Mouse (Mus musculus) forebrain, embryonic 15.5 days (tissue): ENCODE data around the gene Gstm1. TPM values are rescaled to one million over a fixed set of nuclear protein-coding genes. Genes with fewer than 3 reads are reported as not detected.
A peak's percentile ranks its signal among the peaks of the same experiment; 100 is the strongest.
"Not testable (repeated sequence)": the region's sequence is repeated elsewhere in the genome, so short reads cannot be mapped to it uniquely, and the experiment has no call there.

Experiments
- ATAC-seq: fragments of 200-750 bp; cut with Nextera tagmentation; replicated peaks from 2 replicates; pipeline ENCODE4 v1.8.0; 2017; ENCODE audit warnings: mild to moderate bottlenecking, moderate TSS enrichment, moderate library complexity
- H3K27ac ChIP-seq: fragments of 300-500 bp; sonication (generic); replicated peaks from 2 replicates; pipeline ENCODE4 v1.5.1; 2015; ENCODE audit warnings: mild to moderate bottlenecking, inconsistent platforms
- H3K27me3 ChIP-seq: fragments of 300-500 bp; sonication (generic); 2 replicates; pipeline ENCODE4 v1.6.1; 2015; ENCODE audit warnings: inconsistent platforms
- H3K36me3 ChIP-seq: fragments of 300-500 bp; sonication (generic); 2 replicates; pipeline ENCODE4 v1.6.1; 2015; ENCODE audit warnings: mild to moderate bottlenecking, inconsistent platforms
- H3K4me1 ChIP-seq: fragments of 300-500 bp; sonication (generic); 2 replicates; pipeline ENCODE4 v1.6.1; 2015; ENCODE audit warnings: inconsistent platforms
- H3K4me2 ChIP-seq: fragments of 300-500 bp; sonication (generic); replicated peaks from 2 replicates; pipeline ENCODE4 v1.6.1; 2015; ENCODE audit warnings: mild to moderate bottlenecking, inconsistent platforms
- H3K4me3 ChIP-seq: fragments of 300-500 bp; sonication (generic); 2 replicates; pipeline ENCODE4 v1.5.1; 2015; ENCODE audit warnings: mild to moderate bottlenecking, inconsistent platforms
- H3K9ac ChIP-seq: fragments of 300-500 bp; sonication (generic); replicated peaks from 2 replicates; pipeline ENCODE4 v1.6.1; 2015; ENCODE audit warnings: mild to moderate bottlenecking, inconsistent platforms
- H3K9me3 ChIP-seq: fragments of 300-500 bp; sonication (generic); 2 replicates; pipeline ENCODE4 v1.6.1; 2016; ENCODE audit warnings: inconsistent platforms
- WGBS: fragments of 180-500 bp; shearing (Covaris S2); methylation state at CpG from one replicate; pipeline ENCODE4 v1.1.7; 2015; ENCODE audit warnings: mixed read lengths; 5-methylcytosine and 5-hydroxymethylcytosine counted together
- polyA plus RNA-seq: library from polyadenylated mRNA; unstranded; fragments of >200 nt; fragmentation: Nextera tagmentation; extraction: Ambion mirVana; gene quantifications from 2 replicates; pipeline ENCODE4 v1.2.1, GENCODE M21; 2015

Gstm1 gene
- polyA plus RNA-seq, 1 experiment from 2014 or later = 60.7 TPM

DNA sequence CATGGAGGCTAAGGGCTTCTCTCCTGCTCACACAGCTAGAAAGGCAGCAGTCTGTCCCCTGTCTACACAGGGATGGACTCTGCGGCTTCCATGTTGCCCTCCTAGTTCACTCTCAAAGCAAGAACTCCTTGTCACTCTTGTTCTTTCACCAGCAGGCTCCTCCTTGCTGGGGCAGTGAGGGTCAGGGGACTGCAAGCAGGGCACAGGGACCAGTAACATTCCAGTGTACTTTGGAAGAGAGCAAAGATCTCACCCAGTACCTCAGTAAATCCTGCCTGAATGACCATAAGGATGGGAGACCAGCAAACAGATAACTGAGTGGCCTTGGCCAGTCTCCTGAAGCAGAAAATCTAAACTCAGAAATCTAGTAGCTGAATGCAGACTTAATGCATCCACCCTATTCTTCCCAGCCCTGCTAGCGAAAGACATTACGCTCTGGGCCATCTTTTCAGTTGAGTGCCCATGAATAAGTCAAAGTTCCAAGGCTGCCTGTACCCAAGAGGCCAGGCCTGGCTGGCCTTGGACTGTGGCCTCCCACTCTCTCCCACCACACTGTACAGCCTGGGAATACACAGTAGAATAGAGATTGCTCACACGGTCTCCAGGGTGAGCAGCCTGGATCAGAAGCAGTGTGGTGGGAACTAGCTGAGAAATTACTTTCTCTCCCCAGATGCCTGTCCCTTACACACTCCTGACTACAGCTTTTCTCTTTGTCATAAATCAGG is 11.0 kb upstream of the Gstm1 start:
- Histone ChIP-seq H3K27ac (no peak overlapping the region), H3K27me3 (no peaks in the 10 kb centered on the region), H3K9me3 (no peaks in the 10 kb centered on the region), H3K4me3 (no peak overlapping the region), H3K4me1 (no peaks in the 10 kb centered on the region), H3K4me2 (no peak overlapping the region), H3K36me3 (no peaks in the 10 kb centered on the region), H3K9ac (no peak overlapping the region)
- ATAC-seq = no peak
- 54% methylated on average over 4 of the region's 4 CpGs for whole genome bisulfite sequencing

DNA sequence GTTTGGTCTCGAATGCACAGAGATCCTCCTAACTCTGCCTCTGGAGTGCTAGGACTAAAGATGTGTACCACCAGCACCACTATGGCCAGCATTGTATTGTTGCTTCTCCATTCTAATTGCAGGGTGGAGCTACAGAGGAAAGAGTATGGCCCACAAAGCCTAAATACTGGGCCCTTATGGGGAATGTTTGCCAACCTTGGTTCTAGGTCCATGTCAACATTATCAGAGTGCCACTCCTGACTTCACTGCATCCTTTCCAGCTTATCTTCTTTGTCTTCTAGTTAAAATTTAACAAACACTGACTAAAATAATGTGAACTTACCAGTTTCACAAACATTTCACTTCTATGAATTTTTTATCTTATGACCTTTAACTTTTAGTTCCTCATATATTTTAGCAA is 8.8 kb upstream of the Gstm1 start:
- no peaks in the 10 kb centered on the region for H3K9me3 ChIP-seq
- WGBS = 60% methylated on average over 1 of the region's 1 CpGs

DNA sequence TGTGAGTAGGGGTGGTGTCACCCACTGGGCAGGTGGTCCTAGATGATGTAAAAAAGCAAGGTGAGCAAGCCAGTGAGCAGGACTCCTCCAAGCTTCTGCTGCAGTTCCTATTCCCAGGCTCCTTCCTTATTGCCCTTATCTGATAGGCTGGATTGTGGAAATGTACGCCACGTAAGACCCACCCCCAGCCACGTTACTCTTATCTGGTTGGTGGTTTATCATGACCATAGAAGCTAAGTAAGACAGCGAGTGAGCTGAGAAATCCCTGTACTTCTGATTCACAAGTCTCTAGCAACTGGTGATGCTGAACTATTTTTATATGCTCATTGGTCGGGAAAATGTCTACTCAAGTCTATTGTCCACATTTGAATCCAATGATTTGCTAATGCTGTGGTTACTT is 8.3 kb upstream of the Gstm1 start:
- H3K27ac ChIP-seq = no peak overlapping the region
- no peaks in the 10 kb centered on the region for H3K9me3 ChIP-seq
- H3K9ac ChIP-seq = no peak overlapping the region
- no peaks in the 10 kb centered on the region for H3K27me3 ChIP-seq
- H3K4me3 ChIP-seq = no peak overlapping the region
- ATAC-seq = no peak
- H3K4me2 ChIP-seq = no peak overlapping the region
- 82% methylated on average over 5 of the region's 5 CpGs for WGBS
- no peaks in the 10 kb centered on the region for H3K36me3 ChIP-seq
- no peaks in the 10 kb centered on the region for H3K4me1 ChIP-seq

More for the DNA sequence above, 8.8 kb upstream of the Gstm1 start:
- Histone ChIP-seq H3K27me3 (no peaks in the 10 kb centered on the region), H3K27ac (no peak overlapping the region), H3K9ac (no peak overlapping the region), H3K36me3 (no peaks in the 10 kb centered on the region), H3K4me3 (no peak overlapping the region), H3K4me1 (no peaks in the 10 kb centered on the region), H3K4me2 (no peak overlapping the region)
- ATAC-seq = no peak

DNA sequence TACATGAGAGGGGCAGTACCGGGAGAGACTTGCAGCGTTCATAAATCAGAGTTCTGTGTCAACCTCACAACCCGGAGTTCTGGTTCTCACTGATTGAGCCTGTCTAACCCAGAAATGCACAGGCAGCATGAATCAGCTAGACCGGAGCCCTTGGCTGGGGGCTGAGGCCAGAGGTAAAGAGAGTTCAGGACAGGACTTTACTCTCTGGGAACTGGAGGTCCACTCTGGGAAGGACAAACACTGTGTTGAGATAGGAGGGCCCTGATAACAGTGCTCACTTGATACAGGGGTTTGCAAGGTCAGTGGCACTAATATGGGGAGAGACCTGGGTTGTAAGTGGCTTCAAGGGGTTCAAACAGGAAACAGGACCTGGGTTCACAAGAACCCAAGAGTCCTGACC is 7.5 kb upstream of the Gstm1 start:
- no peak overlapping the region for H3K4me3 ChIP-seq
- H3K36me3 ChIP-seq = no peaks in the 10 kb centered on the region
- no peak overlapping the region for H3K27ac ChIP-seq
- WGBS = 85% methylated on average over 4 of the region's 4 CpGs
- ATAC-seq = no peak
- no peaks in the 10 kb centered on the region for H3K4me1 ChIP-seq
- no peak overlapping the region for H3K9ac ChIP-seq
- no peaks in the 10 kb centered on the region for H3K9me3 ChIP-seq
- H3K27me3 ChIP-seq = no peaks in the 10 kb centered on the region
- no peak overlapping the region for H3K4me2 ChIP-seq

DNA sequence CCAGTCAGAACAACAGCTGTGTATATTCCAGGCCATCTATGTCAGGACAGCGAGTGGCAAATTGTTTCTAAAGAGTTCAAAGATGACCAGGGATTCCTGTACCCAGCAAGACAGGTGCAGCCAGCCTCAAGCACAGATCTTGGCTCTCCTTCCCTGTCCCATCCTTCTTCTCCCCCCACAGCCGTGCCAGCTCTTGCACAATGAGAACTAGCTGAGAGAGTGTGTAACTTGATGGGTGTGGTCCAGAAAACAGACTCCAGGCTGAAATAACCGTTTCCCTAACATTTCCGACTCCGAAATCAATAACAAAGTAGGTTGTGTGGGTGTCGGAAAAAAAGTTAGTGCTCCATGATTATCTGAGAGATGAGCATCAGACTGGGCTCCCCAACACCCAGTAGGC is 4.9 kb upstream of the Gstm1 start:
- Histone ChIP-seq H3K27me3 (no peaks in the 10 kb centered on the region), H3K9me3 (no peaks in the 10 kb centered on the region), H3K4me1 (peaks cover 6% of the 10 kb centered on the region), H3K36me3 (no peaks in the 10 kb centered on the region), H3K27ac (no peak overlapping the region), H3K4me2 (no peak overlapping the region), H3K9ac (no peak overlapping the region), H3K4me3 (no peak overlapping the region)
- no peak for ATAC-seq
- 80% methylated on average over 6 of the region's 6 CpGs for WGBS

DNA sequence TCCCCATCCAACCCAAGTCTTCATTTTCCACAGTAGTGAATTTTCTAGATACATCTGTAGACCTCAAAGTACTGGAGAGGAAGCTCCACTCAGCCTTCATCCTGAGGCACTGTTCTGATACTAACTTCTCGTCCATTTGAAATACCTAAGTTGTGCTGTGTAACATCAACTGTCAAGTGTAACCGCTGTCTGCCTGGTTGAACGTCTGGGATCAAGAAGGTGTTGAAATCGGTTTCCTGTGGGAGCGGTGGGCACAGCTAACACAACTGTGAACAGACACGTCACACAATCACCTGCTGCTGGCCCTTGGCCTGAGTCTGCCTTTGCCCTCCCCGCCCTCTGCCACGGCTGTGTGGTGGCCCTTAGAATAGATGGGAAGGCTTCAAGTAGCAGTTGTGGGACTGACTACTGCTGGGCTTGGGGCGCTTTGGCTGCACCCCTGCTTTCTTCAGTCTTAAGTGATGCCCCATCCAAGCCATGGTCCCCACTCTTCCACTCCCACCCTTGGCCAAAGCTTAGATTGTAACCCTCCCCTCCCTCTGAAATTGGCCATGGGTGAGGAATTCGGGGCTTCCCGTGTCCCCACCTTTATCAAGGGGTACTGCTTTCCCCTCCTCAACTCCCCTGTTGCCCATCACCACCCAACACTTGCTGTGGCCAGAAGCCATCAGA is 2.7 kb upstream of the Gstm1 start:
- H3K36me3 ChIP-seq, H3K4me2 ChIP-seq, H3K9ac ChIP-seq, H3K27ac ChIP-seq, H3K4me3 ChIP-seq, H3K9me3 ChIP-seq, H3K27me3 ChIP-seq, ATAC-seq: not testable (repeated sequence)
- H3K4me1 ChIP-seq = peaks cover 16% of the 10 kb centered on the region
- WGBS = 92% methylated on average over 11 of the region's 11 CpGs

DNA sequence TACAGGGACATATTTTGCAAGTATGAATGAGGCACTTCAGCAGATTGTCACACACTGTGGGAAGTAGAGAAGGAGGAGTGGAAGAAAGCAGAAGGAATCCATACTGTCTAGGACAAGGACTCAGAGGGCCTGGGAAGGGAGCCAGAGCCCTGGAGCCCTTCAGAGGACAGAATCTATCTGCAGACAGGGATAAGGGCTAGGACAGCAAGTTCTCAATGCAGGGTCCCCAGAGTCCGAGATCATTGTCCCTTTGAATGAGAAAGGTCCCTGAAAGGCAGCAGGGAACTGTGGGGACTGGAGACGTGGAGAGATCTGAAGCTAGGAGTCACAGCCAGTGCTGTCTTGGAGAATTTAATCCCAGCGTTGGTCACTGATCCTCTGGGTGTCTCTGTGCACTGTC is 1.5 kb upstream of the Gstm1 start:
- not testable (repeated sequence) for H3K27me3 ChIP-seq, H3K27ac ChIP-seq, H3K9ac ChIP-seq, H3K36me3 ChIP-seq, H3K4me2 ChIP-seq, ATAC-seq, H3K4me3 ChIP-seq, H3K9me3 ChIP-seq
- 67% methylated on average over 3 of the region's 3 CpGs for WGBS
- H3K4me1 ChIP-seq = peaks cover 16% of the 10 kb centered on the region

DNA sequence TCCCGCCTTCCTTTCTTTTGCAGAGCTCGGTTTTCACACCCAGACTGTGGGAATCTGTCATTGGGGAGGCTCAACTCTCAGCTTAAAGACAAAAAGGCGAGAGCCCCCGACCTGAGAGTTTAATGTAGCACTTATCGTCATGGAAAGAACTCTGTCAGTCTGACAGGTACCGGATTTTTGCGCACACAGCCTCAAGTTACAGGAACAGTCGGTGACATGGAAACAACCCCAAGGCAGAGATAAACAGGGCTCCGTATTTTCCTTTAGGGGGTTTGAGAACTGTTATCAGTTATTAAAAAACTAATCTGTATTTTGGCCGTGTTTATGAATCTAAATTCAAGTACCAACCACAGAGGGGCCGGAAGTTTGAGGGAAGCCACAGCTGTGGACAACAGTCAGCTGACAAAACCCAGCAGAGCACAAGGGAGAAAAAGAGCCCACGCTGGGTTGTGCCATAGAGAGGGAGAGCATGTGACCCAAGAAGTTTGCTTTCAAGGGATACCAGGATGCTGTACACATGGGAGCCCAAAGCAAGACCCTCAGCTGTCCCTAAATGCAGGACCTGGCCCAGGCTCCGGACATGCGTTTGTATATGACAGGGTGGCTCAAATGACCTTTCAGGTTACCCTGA is 532 bp upstream of the Gstm1 start:
- no peaks in the 10 kb centered on the region for H3K27me3 ChIP-seq
- no peaks in the 10 kb centered on the region for H3K9me3 ChIP-seq
- H3K4me3 ChIP-seq = peak overlapping the region; percentile 44
- WGBS = 29% methylated on average over 14 of the region's 14 CpGs
- peak overlapping the region; percentile 44; the same call in 1 of the 2 replicates for H3K9ac ChIP-seq
- peak overlapping the region; percentile 85 for H3K4me2 ChIP-seq
- H3K4me1 ChIP-seq = peaks cover 16% of the 10 kb centered on the region
- no peak for ATAC-seq
- H3K27ac ChIP-seq = peak overlapping the region; percentile 81
- H3K36me3 ChIP-seq = no peaks in the 10 kb centered on the region

DNA sequence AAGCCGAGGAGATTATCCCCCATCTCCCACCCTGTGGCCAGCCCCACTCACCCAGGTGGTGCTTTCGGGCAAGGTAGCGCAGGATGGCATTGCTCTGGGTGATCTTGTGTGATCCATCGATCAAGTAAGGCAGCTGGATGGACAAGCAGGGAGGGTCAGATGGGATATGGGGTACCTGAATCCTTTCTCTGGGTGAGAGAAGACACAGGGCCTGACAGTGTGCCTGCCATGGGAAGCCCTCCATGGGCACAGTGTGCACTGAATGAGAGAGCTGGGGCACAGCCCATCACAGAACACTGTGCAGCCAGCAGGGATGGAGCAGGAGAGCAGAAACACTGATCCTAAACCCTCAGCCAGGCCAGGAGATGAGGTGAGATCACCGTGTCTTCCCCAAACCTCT is 1.3 kb downstream of the Gstm1 start:
- not testable (repeated sequence) for H3K9me3 ChIP-seq, H3K36me3 ChIP-seq, H3K27ac ChIP-seq, H3K4me3 ChIP-seq, H3K9ac ChIP-seq, ATAC-seq, H3K27me3 ChIP-seq
- H3K4me1 ChIP-seq = peaks cover 19% of the 10 kb centered on the region
- WGBS = 91% methylated on average over 5 of the region's 5 CpGs
- H3K4me2 ChIP-seq = peak overlapping the region; percentile 85

DNA sequence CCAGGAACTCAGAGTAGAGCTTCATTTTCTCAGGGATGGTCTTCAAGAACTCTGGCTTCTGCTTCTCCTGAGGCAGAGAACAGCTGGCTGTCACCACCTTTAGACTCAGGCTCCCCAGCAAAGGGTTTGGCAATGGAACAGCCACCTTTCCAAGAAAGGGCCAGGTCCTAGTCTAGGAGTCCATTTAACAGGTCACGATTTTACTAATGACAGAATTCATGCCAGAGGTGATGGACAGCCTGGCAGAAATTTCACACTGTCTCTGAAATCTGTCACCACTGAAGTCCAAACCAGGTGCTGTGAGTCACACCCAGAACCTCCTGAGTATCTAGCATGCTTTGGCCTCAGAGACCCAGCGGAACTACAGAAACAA is 2.8 kb downstream of the Gstm1 start:
- Histone ChIP-seq H3K9ac (no peak overlapping the region), H3K36me3 (no peaks in the 10 kb centered on the region), H3K9me3 (no peaks in the 10 kb centered on the region), H3K4me2 (no peak overlapping the region), H3K4me3 (no peak overlapping the region), H3K4me1 (peaks cover 20% of the 10 kb centered on the region), H3K27me3 (no peaks in the 10 kb centered on the region), H3K27ac (no peak overlapping the region)
- 90% methylated on average over 2 of the region's 2 CpGs for WGBS
- no peak for ATAC-seq

DNA sequence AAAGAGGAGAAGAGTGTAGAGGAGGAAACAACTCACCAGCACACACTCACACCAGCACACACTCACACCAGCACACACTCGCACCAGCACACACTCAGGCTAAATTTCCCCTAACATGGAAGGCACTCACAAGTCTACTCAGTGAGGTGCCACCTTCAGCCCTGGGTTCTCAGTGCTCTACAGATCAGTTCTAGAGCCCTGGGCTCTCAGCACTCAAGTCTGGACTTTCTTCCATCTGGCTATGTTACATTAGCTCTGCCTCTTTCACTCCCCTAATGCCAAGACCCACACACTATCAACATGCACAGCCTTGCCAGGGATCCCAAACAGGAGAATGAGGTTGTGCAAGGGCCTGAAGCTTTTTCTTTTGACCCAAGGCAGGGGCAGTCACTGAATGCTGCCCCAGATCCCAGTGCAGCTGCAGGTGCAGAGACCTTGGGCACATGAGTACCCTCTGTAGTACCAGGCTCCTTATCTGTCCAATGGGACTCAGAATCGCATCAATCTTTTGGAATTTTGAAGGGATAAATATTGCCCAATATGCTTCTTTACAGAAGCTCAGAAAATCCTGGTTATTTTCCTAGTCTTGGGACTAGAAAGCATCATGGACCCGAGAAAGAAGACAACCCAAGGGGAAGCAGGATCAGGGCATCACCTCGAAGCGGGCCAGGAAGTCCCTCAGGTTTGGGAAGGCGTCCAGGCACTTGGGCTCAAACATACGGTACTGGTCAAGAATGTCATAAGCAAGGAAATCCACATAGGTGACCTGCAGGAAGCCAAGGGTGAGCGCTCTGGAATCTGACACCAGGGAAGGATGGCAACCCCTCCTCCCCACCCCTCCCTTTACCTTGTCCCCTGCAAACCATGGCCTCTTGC is 3.4 kb downstream of the Gstm1 start:
- H3K4me1 ChIP-seq = peaks cover 20% of the 10 kb centered on the region
- H3K9ac ChIP-seq = no peak overlapping the region
- no peaks in the 10 kb centered on the region for H3K9me3 ChIP-seq
- no peak overlapping the region for H3K4me3 ChIP-seq
- no peak overlapping the region for H3K27ac ChIP-seq
- no peak for ATAC-seq
- no peaks in the 10 kb centered on the region for H3K27me3 ChIP-seq
- 88% methylated on average over 8 of the region's 8 CpGs for WGBS
- no peak overlapping the region for H3K4me2 ChIP-seq
- H3K36me3 ChIP-seq = no peaks in the 10 kb centered on the region

DNA sequence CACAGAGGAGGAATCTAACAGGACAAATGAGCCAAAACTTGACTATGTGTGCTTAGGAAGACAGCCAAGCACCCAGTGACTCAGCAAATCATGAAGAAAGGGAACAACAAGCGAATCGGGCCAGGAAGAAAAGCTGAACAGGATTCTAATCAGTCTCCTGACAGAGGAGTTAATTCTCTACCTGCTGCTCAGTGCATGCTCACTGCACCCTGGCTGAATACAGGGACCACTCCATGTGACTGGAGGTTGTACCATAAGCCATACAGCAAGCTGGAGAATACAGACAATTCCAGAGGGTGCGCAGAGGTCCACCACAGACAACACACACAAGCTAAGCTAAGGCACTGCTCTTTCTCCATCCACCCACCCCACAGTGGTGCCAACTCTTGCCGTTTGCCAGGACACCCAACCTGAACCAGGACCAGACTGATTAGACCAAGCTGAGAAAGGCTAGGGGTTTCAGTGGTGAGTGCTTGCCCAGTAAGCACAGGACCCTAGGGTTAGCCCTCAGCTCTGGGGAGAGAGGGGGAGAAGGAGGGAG is 4.4 kb downstream of the Gstm1 start:
- no peak for ATAC-seq
- Histone ChIP-seq H3K4me2 (no peak overlapping the region), H3K4me3 (no peak overlapping the region), H3K27me3 (no peaks in the 10 kb centered on the region), H3K9me3 (no peaks in the 10 kb centered on the region), H3K27ac (no peak overlapping the region), H3K36me3 (no peaks in the 10 kb centered on the region), H3K4me1 (peaks cover 18% of the 10 kb centered on the region), H3K9ac (no peak overlapping the region)
- WGBS = 75% methylated on average over 4 of the region's 4 CpGs
